In the genomic region with DNA sequence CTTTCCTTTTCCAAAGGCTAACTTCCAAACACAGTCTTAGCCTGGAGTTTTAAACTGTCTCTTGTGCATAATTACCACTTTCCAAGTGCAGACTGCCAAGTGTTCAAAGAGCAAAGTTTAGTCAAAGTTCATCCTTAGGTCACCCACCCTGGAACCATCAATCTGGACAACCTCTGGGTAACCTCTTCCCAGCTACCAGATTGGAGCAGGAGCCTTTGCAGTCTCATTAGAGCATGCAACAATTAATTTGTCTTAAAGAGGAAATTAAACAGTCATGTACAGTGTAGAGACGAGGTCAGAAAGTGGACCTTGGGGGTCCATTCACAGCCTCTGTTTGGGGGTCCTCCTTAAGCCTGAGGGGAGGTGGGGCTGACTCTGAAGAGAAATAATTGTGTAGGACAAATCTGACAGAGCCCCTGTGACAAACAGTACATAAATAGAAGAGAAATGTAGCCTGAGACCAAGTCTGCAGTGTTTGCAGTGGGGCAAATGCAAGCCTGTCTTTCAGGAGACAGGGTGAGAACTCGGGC, we compare ENCODE assay signal across 12 mouse cellular contexts.
DNase-seq lines count a peak whose midpoint lies in the region; ATAC-seq lines count a peak whose summit lies in the region.
"Had no signal": no experiment of that assay in that cellular context is flagged by ENCODE, and none has a peak within 500 bp of the region (broad histone marks: within the 10 kb centered on the region; RNA-seq: fewer than 3 reads in every experiment).

No protein-coding gene starts in this region.

- H3K36me3 ChIP-seq in embryonic facial prominence, embryonic 14.5 days (ENCODE audit: control insufficient read depth, insufficient read depth, low read length) = no peaks in the 10 kb centered on the region
- no peaks in the 10 kb centered on the region for H3K36me3 ChIP-seq in limb, embryonic 10.5 days
- H3K36me3 ChIP-seq: heart, embryonic 10.5 days had no signal

- no peak overlapping the region for H3K9ac ChIP-seq in embryonic facial prominence, embryonic 14.5 days (ENCODE audit: low read depth, low read length)

- WGBS in embryonic facial prominence, embryonic 14.5 days = 23% methylated on average over 2 of the region's 2 CpGs
- 10% methylated on average over 2 of the region's 2 CpGs for WGBS in limb, embryonic 10.5 days

- no peak overlapping the region for H3K4me2 ChIP-seq in embryonic facial prominence, embryonic 14.5 days (ENCODE audit: low read depth, low read length)

- H3K4me1 ChIP-seq in embryonic facial prominence, embryonic 14.5 days (ENCODE audit: control insufficient read depth, insufficient read depth, low read length) = no peaks in the 10 kb centered on the region
- peaks cover 6% of the 10 kb centered on the region for H3K4me1 ChIP-seq in limb, embryonic 10.5 days
- H3K4me1 ChIP-seq: heart, embryonic 10.5 days had no signal

- no peak overlapping the region for H3K27ac ChIP-seq in embryonic facial prominence, embryonic 14.5 days (replicated peaks; ENCODE audit: low read depth, low read length)
- H3K27ac ChIP-seq in limb, embryonic 10.5 days = no peak overlapping the region
- H3K27ac ChIP-seq: heart, embryonic 10.5 days had no signal

- H3K27me3 ChIP-seq in embryonic facial prominence, embryonic 14.5 days (replicated peaks; ENCODE audit: control insufficient read depth, insufficient read depth, low read length) = no peaks in the 10 kb centered on the region
- H3K27me3 ChIP-seq in limb, embryonic 10.5 days (ENCODE audit: low read depth, poor library complexity, severe bottlenecking) = no peaks in the 10 kb centered on the region

- no peak overlapping the region for H3K4me3 ChIP-seq in embryonic facial prominence, embryonic 14.5 days (ENCODE audit: low read depth, low read length)
- H3K4me3 ChIP-seq in limb, embryonic 10.5 days = no peak overlapping the region
- H3K4me3 ChIP-seq: heart, embryonic 10.5 days; myocyte had no signal

- peak; percentile 50; the same call in 1 of the 2 replicates for ATAC-seq in embryonic facial prominence, embryonic 14.5 days (ENCODE audit: low read depth)

- H3K9me3 ChIP-seq in embryonic facial prominence, embryonic 14.5 days (ENCODE audit: control insufficient read depth, low read length) = no peaks in the 10 kb centered on the region
- H3K9me3 ChIP-seq in limb, embryonic 10.5 days (replicated peaks) = no peaks in the 10 kb centered on the region
- H3K9me3 ChIP-seq: heart, embryonic 10.5 days had no signal

- peak; percentile 56 for DNase-seq in kidney, adult 9 months
- no peak for DNase-seq in kidney, adult 18-20 months
- DNase-seq in embryonic facial prominence, embryonic 14.5 days (ENCODE audit: low spot score) = peak; percentile 50
- peak; percentile 34 for DNase-seq in limb, embryonic 10.5 days (ENCODE audit: low spot score)
- DNase-seq in retina, postnatal 1 day = peak; percentile 52
- no peak for DNase-seq in thymus, postnatal 10 days (ENCODE audit: low spot score in 2 of 2)
- no peak for DNase-seq in gastrocnemius, postnatal 36 days
- DNase-seq in left cerebral cortex, adult 8-10 months (ENCODE audit: low spot score in 2 of 2) = no peak
- DNase-seq: left cerebral cortex, postnatal 4 days; right cerebral cortex, postnatal 14 days had no signal

- intact Hi-C loops in gastrocnemius, postnatal 36 days (cut with DNase I) = no loop called here

Comparison
In these comparisons a context has a peak if more than half of its experiments do, and no peak if none do; other contexts are left out.
1. DNase-seq: peak in kidney, adult 9 months (single experiment), embryonic facial prominence, embryonic 14.5 days (single experiment), limb, embryonic 10.5 days (single experiment) and retina, postnatal 1 day (single experiment); none in kidney, adult 18-20 months (single experiment), thymus, postnatal 10 days (0 of 2), gastrocnemius, postnatal 36 days (0 of 2) and left cerebral cortex, adult 8-10 months (0 of 2).